Mouse (Mus musculus) midbrain, embryonic 10.5 days (tissue): ENCODE data around the gene Ucp2. TPM values are rescaled to one million over a fixed set of nuclear protein-coding genes. Genes with fewer than 3 reads are reported as not detected.

ENCODE experiments used
- DNase-seq: peaks from one replicate; pipeline ENCODE4 v3.0.0-alpha.2; 2017; ENCODE audit warnings: low spot score
- H3K27ac ChIP-seq: fragments of 300-500 bp; sonication (generic); replicated peaks from 2 replicates; pipeline ENCODE4 v1.5.1; 2016; ENCODE audit warnings: mild to moderate bottlenecking
- H3K27me3 ChIP-seq: fragments of 300-500 bp; sonication (generic); 2 replicates; pipeline ENCODE4 v1.6.1; 2016; ENCODE audit warnings: low read depth, mild to moderate bottlenecking; ENCODE audit not compliant: poor library complexity, severe bottlenecking
- H3K36me3 ChIP-seq: fragments of 300-500 bp; sonication (generic); 2 replicates; pipeline ENCODE4 v1.6.1; 2016; ENCODE audit warnings: mild to moderate bottlenecking, moderate library complexity
- H3K4me1 ChIP-seq: fragments of 300-500 bp; sonication (generic); 2 replicates; pipeline ENCODE4 v1.6.1; 2016
- H3K4me3 ChIP-seq: fragments of 300-500 bp; sonication (generic); 2 replicates; pipeline ENCODE4 v1.5.1; 2016; ENCODE audit warnings: mild to moderate bottlenecking, moderate library complexity
- H3K9me3 ChIP-seq: fragments of 300-500 bp; sonication (generic); replicated peaks from 2 replicates; pipeline ENCODE4 v1.6.1; 2016; ENCODE audit warnings: mild to moderate bottlenecking
- WGBS: fragments of 180-500 bp; shearing (Covaris S2); methylation state at CpG from one replicate; pipeline ENCODE4 v1.1.7; 2016; 5-methylcytosine and 5-hydroxymethylcytosine counted together
- polyA plus RNA-seq: library from polyadenylated mRNA; unstranded; fragments of >200 nt; fragmentation: Nextera tagmentation; extraction: Ambion mirVana; gene quantifications from 2 replicates; pipeline ENCODE4 v1.2.1, GENCODE M21; 2016

Ucp2 gene
- polyA plus RNA-seq, 1 experiment from 2014 or later, result 81.4 TPM

DNA sequence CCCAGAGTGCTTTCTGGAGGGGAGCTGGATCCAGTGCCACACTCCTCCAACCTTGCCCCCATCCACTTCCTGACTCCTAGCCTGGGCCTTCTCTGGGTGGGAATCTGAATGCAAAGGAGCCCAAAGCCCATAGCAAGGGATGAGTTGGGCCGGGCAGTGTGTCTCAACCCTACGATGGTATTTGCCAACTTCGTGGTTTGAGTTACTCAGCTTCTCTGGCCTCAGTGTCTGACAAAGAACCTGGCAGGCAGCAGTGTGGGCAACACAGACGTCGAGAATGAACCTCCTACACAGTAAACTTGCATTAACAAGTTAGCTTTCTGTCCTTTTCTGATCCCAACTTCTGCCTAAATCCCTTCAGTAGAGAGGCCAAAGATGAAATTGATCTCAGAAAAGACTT lies 8.6 kb upstream of the Ucp2 start:
- Histone ChIP-seq H3K27ac (0 out of 2 replicates have a peak overlapping the region, but pooled peaks have one; percentile 9), H3K9me3 (no peaks in the 10 kb centered on the region), H3K36me3 (no peaks in the 10 kb centered on the region), H3K27me3 (no peaks in the 10 kb centered on the region), H3K4me3 (no peak overlapping the region), H3K4me1 (0 out of 2 replicates have a peak, but pooled peaks cover 3% of the 10 kb centered on the region)
- DNase-seq, result no peak
- 91% methylated on average over 5 of the region's 5 CpGs for WGBS

DNA sequence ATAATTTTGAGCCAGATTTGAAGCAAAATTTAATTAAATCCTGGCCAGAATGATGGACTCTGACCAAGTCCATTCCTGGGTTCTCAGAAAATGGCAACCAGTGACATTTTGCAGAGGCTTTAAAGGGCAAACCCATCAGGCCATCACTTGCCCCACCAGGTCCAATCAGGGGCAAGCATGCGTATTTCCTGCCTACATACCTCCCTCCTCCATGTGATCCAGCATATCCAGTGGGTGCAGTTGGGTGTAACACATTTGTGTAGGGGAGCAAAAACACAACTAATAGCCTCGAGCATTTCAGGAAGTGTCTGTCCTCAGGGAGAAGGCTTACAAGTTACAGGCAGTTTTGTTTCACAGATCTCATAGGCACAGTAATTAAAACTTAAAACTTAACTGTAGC lies 5.8 kb upstream of the Ucp2 start:
- Histone ChIP-seq H3K9me3 (no peaks in the 10 kb centered on the region), H3K27me3 (peaks cover 8% of the 10 kb centered on the region)

DNA sequence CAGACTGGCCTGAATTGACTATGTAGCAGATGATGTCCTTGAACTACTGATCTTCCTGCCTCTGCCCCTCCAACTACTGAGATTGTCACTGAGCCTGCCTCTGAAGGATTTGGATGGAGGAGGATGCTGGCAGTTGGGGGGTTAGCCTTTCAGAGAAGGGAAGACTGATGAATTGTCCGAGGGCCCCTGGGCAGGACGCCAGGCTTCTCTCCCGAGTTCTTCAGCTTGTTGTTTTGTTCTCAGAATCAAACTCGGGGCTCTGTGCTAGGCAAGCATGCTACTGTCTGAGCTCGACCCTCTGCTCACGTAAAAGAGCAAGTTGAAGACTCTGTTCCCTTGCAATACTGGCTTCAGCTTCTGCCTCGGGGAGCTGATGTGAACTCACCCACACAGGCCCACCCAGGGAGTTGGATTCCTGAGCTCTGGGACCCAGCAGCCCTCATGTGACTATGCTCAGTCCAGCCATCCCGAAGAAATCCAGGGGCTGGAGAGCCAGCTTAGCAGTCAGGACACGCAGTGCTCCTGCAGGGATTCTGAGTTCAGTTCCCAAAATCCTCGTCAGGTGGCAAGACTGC lies 4.6 kb upstream of the Ucp2 start:
- H3K4me3 ChIP-seq, result no peak overlapping the region
- peaks cover 19% of the 10 kb centered on the region for H3K27me3 ChIP-seq
- no peak overlapping the region for H3K27ac ChIP-seq
- DNase-seq, result no peak
- H3K4me1 ChIP-seq, result peaks cover 17% of the 10 kb centered on the region
- 52% methylated on average over 10 of the region's 10 CpGs for WGBS
- H3K9me3 ChIP-seq, result no peaks in the 10 kb centered on the region
- no peaks in the 10 kb centered on the region for H3K36me3 ChIP-seq

More for the DNA sequence above, 5.8 kb upstream of the Ucp2 start:
- no peaks in the 10 kb centered on the region for H3K36me3 ChIP-seq
- H3K4me1 ChIP-seq, result peaks cover 4% of the 10 kb centered on the region; the same call in 1 of the 2 replicates
- no peak overlapping the region for H3K4me3 ChIP-seq
- WGBS, result 86% methylated on average over 2 of the region's 2 CpGs
- DNase-seq, result no peak
- H3K27ac ChIP-seq, result no peak overlapping the region

DNA sequence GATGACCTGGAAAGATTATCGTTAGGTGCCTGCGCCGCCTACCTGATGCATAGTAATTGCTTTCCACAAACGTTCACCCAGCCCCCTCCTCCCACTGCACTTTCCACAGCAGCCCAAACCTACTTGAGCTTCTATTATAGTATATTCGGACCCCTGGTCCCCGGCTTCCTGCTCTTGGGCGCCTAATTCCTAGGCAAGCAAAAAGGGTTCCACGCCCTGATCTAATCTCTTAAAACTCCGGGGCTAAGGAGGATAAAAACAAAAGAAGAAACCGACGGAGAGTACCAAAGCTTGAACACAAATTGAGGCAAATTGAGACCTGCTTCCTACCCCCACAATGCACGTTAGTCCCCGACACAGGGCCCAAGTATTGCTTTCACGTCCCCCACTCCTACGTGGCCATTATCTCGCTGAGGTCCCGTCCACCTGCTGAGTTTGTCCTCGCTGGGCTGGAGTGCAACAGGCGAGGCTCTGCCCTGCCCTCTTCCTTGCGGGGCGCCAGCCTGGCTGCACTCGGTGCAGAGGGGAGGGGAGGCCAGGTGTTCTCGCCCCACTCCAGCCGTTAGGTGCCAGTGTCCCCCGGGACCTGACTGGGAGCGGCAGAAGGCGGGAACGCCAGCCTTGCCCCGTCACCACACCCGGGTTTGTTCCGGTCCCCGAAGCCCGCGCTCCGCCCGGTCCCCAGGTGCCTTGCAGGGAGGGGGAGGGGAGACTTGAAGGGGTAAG lies 583 bp upstream of the Ucp2 start:
- WGBS, result 2% methylated on average over 35 of the region's 36 CpGs

DNA sequence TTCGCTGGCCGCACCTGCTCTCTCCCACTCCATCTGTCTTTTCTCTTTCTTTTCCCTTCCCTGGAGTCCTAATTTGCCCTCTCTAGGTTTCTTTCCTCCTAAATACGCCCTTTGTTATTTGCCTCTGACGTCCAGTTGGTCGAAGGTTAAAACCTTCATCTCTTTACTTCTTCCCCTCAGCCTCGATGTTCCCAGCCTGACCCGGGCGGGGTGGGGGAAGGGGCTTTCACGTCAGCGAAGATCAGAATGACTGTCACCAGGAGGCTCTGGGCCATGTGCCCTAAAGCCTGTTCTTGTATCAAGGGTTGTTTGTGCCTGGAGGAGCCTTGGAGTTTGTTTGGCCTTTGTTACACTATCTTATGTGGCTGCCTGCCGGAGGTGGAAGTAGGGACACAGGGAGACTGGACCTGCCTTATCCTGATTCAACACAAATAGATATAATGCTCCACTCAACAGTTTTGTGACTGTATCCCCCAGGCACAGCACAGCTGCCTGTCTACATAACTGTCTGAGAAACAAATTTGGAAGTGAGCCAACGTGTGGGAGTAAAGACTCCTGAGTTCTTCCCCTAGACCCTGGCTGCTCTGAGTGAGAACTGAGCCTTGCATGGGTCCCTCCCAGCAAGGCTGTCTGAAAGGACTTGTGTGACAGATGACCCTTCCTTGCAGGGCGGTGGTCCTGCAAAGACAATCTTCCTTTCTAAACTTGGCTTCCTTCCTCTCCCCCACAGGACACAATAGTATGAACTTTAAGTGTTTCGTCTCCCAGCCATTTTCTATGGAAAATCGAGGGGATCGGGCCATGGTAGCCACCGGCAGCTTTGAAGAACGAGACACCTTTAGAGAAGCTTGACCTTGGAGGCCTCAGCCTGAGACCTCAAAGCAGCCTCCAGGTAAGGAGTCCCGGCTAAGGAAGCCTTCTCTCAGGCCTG lies 612 bp downstream of the Ucp2 start:
- peaks cover 29% of the 10 kb centered on the region for H3K27me3 ChIP-seq
- H3K4me1 ChIP-seq, result peaks cover 50% of the 10 kb centered on the region
- no peaks in the 10 kb centered on the region for H3K9me3 ChIP-seq
- 43% methylated on average over 19 of the region's 19 CpGs for whole genome bisulfite sequencing
- H3K4me3 ChIP-seq, result peak overlapping the region; percentile 62
- H3K27ac ChIP-seq, result peak overlapping the region; percentile 85
- peak; percentile 28 for DNase-seq
- H3K36me3 ChIP-seq, result peaks cover 23% of the 10 kb centered on the region

More for the DNA sequence above, 583 bp upstream of the Ucp2 start:
- peak overlapping the region; percentile 85 for H3K27ac ChIP-seq
- H3K9me3 ChIP-seq, result no peaks in the 10 kb centered on the region
- H3K36me3 ChIP-seq, result peaks cover 12% of the 10 kb centered on the region
- DNase-seq, result no peak
- peaks cover 29% of the 10 kb centered on the region for H3K27me3 ChIP-seq
- H3K4me1 ChIP-seq, result peaks cover 52% of the 10 kb centered on the region
- H3K4me3 ChIP-seq, result peak overlapping the region; percentile 62

DNA sequence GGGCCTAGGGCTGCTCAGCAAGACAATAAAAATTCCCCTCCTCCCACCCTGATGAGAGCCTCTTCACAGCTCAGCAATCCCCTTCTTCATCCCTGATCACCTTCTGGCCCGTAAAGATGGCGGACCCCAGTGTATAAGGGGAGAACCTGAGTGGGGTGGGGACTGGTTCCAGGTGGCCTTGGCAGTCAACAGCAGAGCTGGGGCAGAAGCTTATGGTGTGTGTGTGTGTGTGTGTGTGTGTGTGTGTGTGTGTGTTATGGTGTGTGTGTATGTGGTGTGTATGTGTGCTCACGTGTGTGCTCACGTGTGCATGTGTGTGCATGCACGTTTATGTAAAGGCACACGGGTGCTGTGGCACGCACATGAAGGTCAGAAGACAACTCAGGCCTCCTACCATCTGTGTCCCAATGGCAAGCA lies 1.3 kb downstream of the Ucp2 start:
- no peak for DNase-seq
- peaks cover 29% of the 10 kb centered on the region for H3K36me3 ChIP-seq
- peaks cover 49% of the 10 kb centered on the region for H3K4me1 ChIP-seq
- H3K27me3 ChIP-seq, result peaks cover 29% of the 10 kb centered on the region
- H3K4me3 ChIP-seq, result peak overlapping the region; percentile 62
- H3K27ac ChIP-seq, result peak overlapping the region; percentile 85
- WGBS, result 92% methylated on average over 7 of the region's 7 CpGs
- no peaks in the 10 kb centered on the region for H3K9me3 ChIP-seq

DNA sequence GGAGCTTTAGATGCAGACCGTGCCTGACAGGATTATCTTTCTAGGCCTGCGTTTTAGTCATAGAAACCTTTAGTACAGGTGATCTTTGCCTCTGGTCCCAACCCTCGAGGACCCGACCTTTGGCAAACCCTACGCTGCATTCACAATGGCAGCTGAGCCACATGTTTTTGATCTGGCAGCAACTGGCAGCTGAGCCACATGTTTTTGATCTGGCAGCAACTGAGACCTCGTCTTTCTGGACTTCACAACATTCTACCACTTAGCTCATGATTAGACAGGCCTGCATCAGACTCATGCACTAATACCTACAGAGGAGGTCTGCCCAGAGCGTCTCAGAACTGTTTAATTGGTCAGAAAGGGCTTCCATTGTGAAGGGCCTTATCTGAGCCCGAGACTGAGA lies 1.9 kb downstream of the Ucp2 start:
- Histone ChIP-seq H3K36me3 (peaks cover 35% of the 10 kb centered on the region), H3K4me1 (peaks cover 49% of the 10 kb centered on the region), H3K27ac (peak overlapping the region; percentile 70), H3K4me3 (peak overlapping the region; percentile 62), H3K27me3 (peaks cover 29% of the 10 kb centered on the region), H3K9me3 (no peaks in the 10 kb centered on the region)
- 45% methylated on average over 8 of the region's 8 CpGs for WGBS
- DNase-seq, result peak; percentile 21

DNA sequence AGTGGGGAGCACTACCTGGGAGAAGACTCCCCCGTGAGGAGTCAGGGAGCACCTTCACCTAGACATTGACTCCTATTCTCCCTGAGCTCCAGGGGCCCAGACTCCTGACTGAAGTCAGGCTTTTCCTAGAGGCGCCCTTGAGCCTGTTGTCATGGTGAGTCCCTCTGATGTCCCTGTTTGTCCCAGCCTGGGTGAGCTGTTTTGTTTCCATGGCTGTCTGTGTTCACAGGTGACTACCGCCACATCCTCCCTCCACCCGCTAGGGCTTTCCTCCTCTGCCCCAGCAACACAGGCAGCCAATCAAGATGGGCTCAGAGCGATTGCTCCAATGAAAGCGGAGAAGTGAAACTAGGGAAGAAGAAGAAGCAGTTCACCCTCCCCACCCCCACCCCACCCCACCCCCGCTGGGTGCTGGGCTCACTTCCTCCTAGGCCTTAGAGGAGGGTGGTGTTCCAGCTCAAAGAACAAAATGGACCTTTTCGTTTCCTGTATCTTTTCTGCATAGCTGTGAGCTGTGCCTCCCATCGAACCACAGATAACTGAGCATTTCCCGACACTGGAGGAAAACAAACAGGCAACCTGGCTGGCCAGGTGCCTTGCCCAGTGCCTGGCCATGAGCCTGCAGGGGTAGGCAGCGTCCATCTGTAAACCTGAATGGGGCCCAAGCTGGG lies 2.6 kb downstream of the Ucp2 start:
- peak overlapping the region; percentile 62 for H3K4me3 ChIP-seq
- WGBS, result 35% methylated on average over 11 of the region's 11 CpGs
- peaks cover 50% of the 10 kb centered on the region for H3K4me1 ChIP-seq
- peaks cover 29% of the 10 kb centered on the region for H3K27me3 ChIP-seq
- peaks cover 35% of the 10 kb centered on the region for H3K36me3 ChIP-seq
- peak; percentile 54 for DNase-seq
- no peaks in the 10 kb centered on the region for H3K9me3 ChIP-seq
- H3K27ac ChIP-seq, result peak overlapping the region; percentile 70

DNA sequence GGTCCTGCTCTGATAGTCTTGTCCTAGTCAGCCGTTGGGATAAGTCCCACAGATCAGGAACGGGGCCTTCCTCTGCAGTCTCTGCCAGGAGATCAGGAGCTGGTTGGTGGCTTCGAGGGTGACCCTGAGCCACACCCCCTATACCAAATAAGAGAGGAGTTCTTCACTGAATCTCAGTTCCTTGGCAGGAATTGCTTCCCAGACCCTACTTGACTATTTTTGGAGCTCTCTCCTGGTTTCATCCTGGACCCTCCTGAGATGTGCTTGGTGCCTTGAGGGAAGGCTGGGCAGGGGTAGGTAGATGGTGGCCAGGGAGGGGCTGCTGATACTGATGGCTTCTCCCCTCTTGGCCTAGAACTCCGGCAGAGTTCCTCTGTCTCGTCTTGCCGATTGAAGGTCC lies 3.2 kb downstream of the Ucp2 start:
- no peak overlapping the region for H3K4me3 ChIP-seq
- 85% methylated on average over 6 of the region's 6 CpGs for WGBS
- peaks cover 35% of the 10 kb centered on the region for H3K36me3 ChIP-seq
- H3K9me3 ChIP-seq, result no peaks in the 10 kb centered on the region
- no peak for DNase-seq
- H3K27me3 ChIP-seq, result peaks cover 29% of the 10 kb centered on the region
- H3K4me1 ChIP-seq, result peaks cover 56% of the 10 kb centered on the region
- H3K27ac ChIP-seq, result peak overlapping the region; percentile 70; the same call in 1 of the 2 replicates

DNA sequence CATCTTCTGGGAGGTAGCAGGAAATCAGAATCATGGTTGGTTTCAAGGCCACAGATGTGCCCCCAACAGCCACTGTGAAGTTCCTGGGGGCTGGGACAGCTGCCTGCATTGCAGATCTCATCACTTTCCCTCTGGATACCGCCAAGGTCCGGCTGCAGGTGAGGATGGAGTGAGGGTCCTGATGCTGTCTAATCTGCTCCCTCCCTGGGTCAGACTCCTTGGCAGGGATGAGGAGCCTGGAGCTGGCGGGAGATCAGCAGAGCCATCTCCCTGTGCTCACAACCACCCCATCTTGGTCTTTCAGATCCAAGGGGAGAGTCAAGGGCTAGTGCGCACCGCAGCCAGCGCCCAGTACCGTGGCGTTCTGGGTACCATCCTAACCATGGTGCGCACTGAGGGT lies 3.7 kb downstream of the Ucp2 start:
- peaks cover 35% of the 10 kb centered on the region for H3K36me3 ChIP-seq
- no peak overlapping the region for H3K4me3 ChIP-seq
- peaks cover 56% of the 10 kb centered on the region for H3K4me1 ChIP-seq
- peaks cover 26% of the 10 kb centered on the region for H3K27me3 ChIP-seq
- DNase-seq, result no peak
- 96% methylated on average over 9 of the region's 9 CpGs for WGBS
- 0 out of 2 replicates have a peak overlapping the region, but pooled peaks have one; percentile 70 for H3K27ac ChIP-seq
- H3K9me3 ChIP-seq, result no peaks in the 10 kb centered on the region

DNA sequence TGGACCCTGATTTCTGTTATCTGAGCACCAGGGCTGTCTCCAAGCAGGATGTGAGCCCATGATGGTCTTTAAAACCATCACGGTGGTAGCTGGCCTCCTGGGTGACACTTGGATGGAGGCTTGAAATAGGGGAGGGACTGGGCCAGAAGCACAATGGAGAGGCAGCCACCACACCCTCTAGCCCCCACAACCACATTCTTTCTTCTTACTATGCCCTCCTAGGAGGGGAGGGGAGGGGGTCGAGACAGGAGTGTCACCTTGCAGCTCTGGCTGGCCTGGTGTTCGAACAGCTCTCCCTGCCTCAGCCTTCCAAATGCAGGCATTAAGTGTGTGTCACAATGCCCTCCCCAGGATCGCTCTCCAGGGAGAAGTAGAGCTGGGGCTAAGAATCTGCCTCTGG lies 4.3 kb downstream of the Ucp2 start:
- Histone ChIP-seq H3K9me3 (no peaks in the 10 kb centered on the region), H3K27me3 (peaks cover 20% of the 10 kb centered on the region), H3K4me1 (peaks cover 54% of the 10 kb centered on the region), H3K4me3 (no peak overlapping the region), H3K36me3 (peaks cover 35% of the 10 kb centered on the region), H3K27ac (no peak overlapping the region)
- no peak for DNase-seq
- WGBS, result 84% methylated on average over 4 of the region's 4 CpGs

DNA sequence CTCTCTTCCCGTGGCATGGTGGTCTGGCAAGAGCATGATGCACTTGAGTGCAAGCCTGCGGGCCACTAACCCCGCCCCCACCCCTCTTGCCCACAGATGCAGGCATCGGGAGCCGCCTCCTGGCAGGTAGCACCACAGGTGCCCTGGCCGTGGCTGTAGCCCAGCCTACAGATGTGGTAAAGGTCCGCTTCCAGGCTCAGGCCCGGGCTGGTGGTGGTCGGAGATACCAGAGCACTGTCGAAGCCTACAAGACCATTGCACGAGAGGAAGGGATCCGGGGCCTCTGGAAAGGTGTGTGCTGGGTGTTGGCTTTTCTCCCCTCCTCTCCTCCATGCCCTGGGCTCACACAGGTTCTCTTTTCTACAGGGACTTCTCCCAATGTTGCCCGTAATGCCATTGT lies 4.8 kb downstream of the Ucp2 start:
- no peak for DNase-seq
- Histone ChIP-seq H3K36me3 (peaks cover 35% of the 10 kb centered on the region), H3K27me3 (peaks cover 15% of the 10 kb centered on the region), H3K9me3 (no peaks in the 10 kb centered on the region), H3K4me1 (peaks cover 48% of the 10 kb centered on the region), H3K4me3 (no peak overlapping the region), H3K27ac (no peak overlapping the region)
- WGBS, result 95% methylated on average over 13 of the region's 13 CpGs
